ENCODE assay signal across 20 mouse cellular contexts in genomic region chr2:143834082-143834481, GRCm38 (mm10). TPM values are rescaled to one million over a fixed set of nuclear protein-coding genes. Genes with fewer than 3 reads are reported as not detected.
DNase-seq lines count a peak whose midpoint lies in the region; ATAC-seq and TF ChIP-seq lines count a peak whose summit lies in the region.
"Had no signal": no experiment of that assay in that cellular context is flagged by ENCODE, and none has a peak within 500 bp of the region (broad histone marks: within the 10 kb centered on the region; RNA-seq: fewer than 3 reads in every experiment).

No protein-coding gene starts in this region.

- H3K4me1 ChIP-seq in lung, embryonic 14.5 days (ENCODE audit: insufficient read depth) = no peaks in the 10 kb centered on the region
- H3K4me1 ChIP-seq in megakaryocyte, embryonic 14.5 days = peaks cover 32% of the 10 kb centered on the region

- H3K9me3 ChIP-seq in lung, embryonic 14.5 days (ENCODE audit: low read depth, low read length) = no peaks in the 10 kb centered on the region
- H3K9me3 ChIP-seq in megakaryocyte, embryonic 14.5 days = no peaks in the 10 kb centered on the region
- H3K9me3 ChIP-seq: G1E; heart, embryonic 12.5 days; hindbrain, embryonic 15.5 days had no signal

- H3K4me3 ChIP-seq in lung, embryonic 14.5 days (ENCODE audit: low read depth, low read length) = no peak overlapping the region
- H3K4me3 ChIP-seq in megakaryocyte, embryonic 14.5 days (replicated peaks) = peak overlapping the region; percentile 87
- H3K4me3 ChIP-seq: heart, embryonic 12.5 days; hindbrain, embryonic 15.5 days had no signal

- DNase-seq in lung, embryonic 14.5 days = peak; percentile 27
- no peak for DNase-seq in lung, postnatal 10 days
- peak; percentile 24 for DNase-seq in forelimb bud, embryonic 11.5 days (ENCODE audit: low read depth, low spot score)
- DNase-seq in thymus, adult 18-20 months = no peak
- DNase-seq in c-Kit-positive CD71-positive TER-119-positive erythroid progenitor cells, embryonic 14.5 days (ENCODE audit: low spot score) = no peak
- DNase-seq: adrenal gland, adult 2 months; cerebellum, adult 18-20 months; layer of hippocampus, postnatal 36 days; right cerebral cortex, postnatal 14 days; thymus, postnatal 36 days had no signal

- no peaks in the 10 kb centered on the region for H3K27me3 ChIP-seq in lung, embryonic 14.5 days (ENCODE audit: insufficient read depth, low read length)
- H3K27me3 ChIP-seq in megakaryocyte, embryonic 14.5 days (replicated peaks) = peaks cover 10% of the 10 kb centered on the region
- H3K27me3 ChIP-seq: heart, embryonic 12.5 days; hindbrain, embryonic 15.5 days had no signal

- no peak for ATAC-seq in lung, embryonic 14.5 days (ENCODE audit: insufficient read depth)
- peak; percentile 27; the same call in 1 of the 2 replicates for ATAC-seq in common myeloid progenitor, adult 5-6 weeks (replicated peaks; ENCODE audit: low read depth, poor library complexity, severe bottlenecking)
- ATAC-seq: CD4-positive, CD25-positive, alpha-beta regulatory T cell, adult 4 months; forebrain, embryonic 16.5 days; intestine, embryonic 16.5 days had no signal

- no peaks in the 10 kb centered on the region for H3K36me3 ChIP-seq in lung, embryonic 14.5 days (ENCODE audit: insufficient read depth)
- no peaks in the 10 kb centered on the region for H3K36me3 ChIP-seq in megakaryocyte, embryonic 14.5 days (replicated peaks; ENCODE audit: low read length)
- H3K36me3 ChIP-seq: G1E; heart, embryonic 12.5 days; hindbrain, embryonic 15.5 days had no signal

- TF ChIP-seq CTCF in lung, embryonic 14.5 days (IDR thresholded peaks at IDR 0.05; ENCODE audit: low read depth) = no peak

- 0 out of 2 replicates have a peak overlapping the region, but pooled peaks have one; percentile 44 for H3K27ac ChIP-seq in lung, embryonic 14.5 days (ENCODE audit: low read depth)
- H3K27ac ChIP-seq: hindbrain, embryonic 15.5 days; liver, embryonic 14.5 days had no signal

- no peak overlapping the region for H3K4me2 ChIP-seq in lung, embryonic 14.5 days
- H3K4me2 ChIP-seq: heart, embryonic 12.5 days; hindbrain, embryonic 15.5 days had no signal

- 28% methylated on average over 6 of the region's 6 CpGs for WGBS in lung, embryonic 14.5 days

- H3K9ac ChIP-seq in lung, embryonic 14.5 days = no peak overlapping the region
- H3K9ac ChIP-seq: heart, embryonic 12.5 days; hindbrain, embryonic 15.5 days; liver, embryonic 14.5 days had no signal

RNA-seq across cellular contexts. Expression of gene Bfsp1, which starts 28.9 kb away (rescaled TPM):
- 1.6 and 2.0 TPM in 2 replicates for polyA plus RNA-seq in lung, embryonic 14.5 days (2014; fragmentation: Nextera tagmentation; extraction: Ambion mirVana)
- total RNA-seq in common myeloid progenitor, adult 5-6 weeks (2017) = not detected in 2 replicates
- 0.31 TPM in 1 of 2 replicates, not detected in the other for polyA plus RNA-seq in megakaryocyte, embryonic 14.5 days (2012; ENCODE audit: insufficient read depth, low replicate concordance)
- total RNA-seq: gastrocnemius, adult 18-20 months had no signal
- polyA plus RNA-seq: CD4-positive, CD25-positive, alpha-beta regulatory T cell, adult 4 months; G1E had no signal

Comparison
In these comparisons a context has a peak if more than half of its experiments do, and no peak if none do; other contexts are left out.
1. DNase-seq: peak in lung, embryonic 14.5 days (single experiment) and forelimb bud, embryonic 11.5 days (single experiment); none in lung, postnatal 10 days (single experiment), thymus, adult 18-20 months (0 of 2) and c-Kit-positive CD71-positive TER-119-positive erythroid progenitor cells, embryonic 14.5 days (single experiment).